Mouse (Mus musculus) heart, adult 2 months (tissue): Measurements from ENCODE around the gene Lin9. TPM values are rescaled to one million over a fixed set of nuclear protein-coding genes. Genes with fewer than 3 reads are reported as not detected.

ENCODE experiments used
- DNase-seq, 2 experiments: peaks; one replicate each; pipeline ENCODE4 v3.0.0; 2021
- H3K27ac ChIP-seq: fragments of 200-600 bp; 2 replicates; pipeline ENCODE4 v1.8.1; 2022
- H3K27me3 ChIP-seq: fragments of 200-500 bp; 2 replicates; pipeline ENCODE4 v1.6.1; 2012; ENCODE audit warnings: mild to moderate bottlenecking, low read length, inconsistent platforms, mixed read lengths; ENCODE audit not compliant: control insufficient read depth, insufficient read depth
- H3K36me3 ChIP-seq: fragments of 200-500 bp; 2 replicates; pipeline ENCODE4 v1.6.1; 2012; ENCODE audit warnings: low read length, inconsistent platforms; ENCODE audit not compliant: control insufficient read depth, insufficient read depth
- H3K4me1 ChIP-seq: fragments of 200-500 bp; 2 replicates; pipeline ENCODE4 v1.6.1; 2011; ENCODE audit warnings: low read length; ENCODE audit not compliant: control insufficient read depth, insufficient read depth
- H3K4me3 ChIP-seq: fragments of 200-600 bp; 2 replicates; pipeline ENCODE4 v1.8.1; 2022
- H3K79me2 ChIP-seq: fragments of 200-500 bp; replicated peaks from 2 replicates; pipeline ENCODE4 v1.6.1; 2012; ENCODE audit warnings: mild to moderate bottlenecking, inconsistent platforms, low read length, moderate library complexity, mixed read lengths; ENCODE audit not compliant: control insufficient read depth, insufficient read depth
- H3K9ac ChIP-seq: fragments of 200-500 bp; 2 replicates; pipeline ENCODE4 v1.6.1; 2012; ENCODE audit warnings: low read depth, mild to moderate bottlenecking, control low read depth, inconsistent platforms, low read length, mixed read lengths
- CTCF ChIP-seq: fragments of 200-600 bp; IDR thresholded peaks from 2 replicates; pipeline ENCODE4 v1.8.1; 2022; ENCODE audit warnings: antibody characterized with exemption, mild to moderate bottlenecking, moderate library complexity
- EP300 ChIP-seq: fragments of 200-500 bp; IDR thresholded peaks from 2 replicates; pipeline ENCODE4 v1.6.1; 2011; ENCODE audit warnings: low read depth, low read length, control low read depth; ENCODE audit not compliant: insufficient read depth
- POLR2A ChIP-seq: fragments of 200-500 bp; IDR thresholded peaks from 2 replicates; pipeline ENCODE4 v1.6.1; 2011; ENCODE audit warnings: mild to moderate bottlenecking, low read depth, low read length, control low read depth; ENCODE audit not compliant: insufficient read depth
- WGBS: fragments of 180-500 bp; shearing (Covaris S2); methylation state at CpG from one replicate; pipeline ENCODE4 v1.1.7; 2018; 5-methylcytosine and 5-hydroxymethylcytosine counted together
- intact Hi-C: fragments of 180-260 bp; cut with DNase I; formaldehyde crosslinking; loops from one replicate; pipeline ENCODE4 v1.15.1; 2025
- polyA plus RNA-seq: library from polyadenylated mRNA; depleted of rRNA; stranded (reverse); fragments of >200 nt; gene quantifications from 2 replicates; pipeline ENCODE4 v1.2.3, GENCODE M21; 2012; rRNA removed
- total RNA-seq, 2 experiments: library from RNA; stranded (reverse); gene quantifications; 2 replicates each; pipeline ENCODE4 v1.2.3; 2021

Gene Lin9
- total and polyA plus RNA-seq, 3 experiments, result 1.5 to 2.4 (median 2.2) TPM

DNA sequence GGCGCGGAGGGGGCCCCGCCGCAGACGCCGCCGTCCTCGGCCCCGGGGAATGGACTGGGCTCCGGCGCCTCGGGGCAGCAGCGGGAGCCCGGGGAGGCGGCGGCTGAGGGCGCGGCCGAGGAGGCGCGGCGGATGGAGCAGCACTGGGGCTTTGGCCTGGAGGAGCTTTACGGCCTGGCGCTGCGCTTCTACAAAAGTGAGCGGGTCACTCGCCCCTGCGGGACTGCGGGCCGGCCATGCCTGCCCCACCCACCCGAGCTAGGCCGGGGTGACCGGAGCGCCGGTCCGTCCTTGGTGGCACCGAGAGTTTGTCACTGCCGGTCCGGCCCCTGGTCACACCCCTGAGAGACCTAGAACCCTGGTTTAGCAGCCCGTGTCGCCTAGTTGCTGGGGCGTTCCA lies 85.2 kb downstream of the Lin9 start:
- peak overlapping the region; percentile 87 for H3K9ac ChIP-seq
- H3K4me3 ChIP-seq, result peak overlapping the region; percentile 76
- no peaks in the 10 kb centered on the region for H3K27me3 ChIP-seq
- WGBS, result under 1% methylated on average over 42 of the region's 42 CpGs
- peaks cover 12% of the 10 kb centered on the region for H3K4me1 ChIP-seq
- intact Hi-C loops, result loop anchor here (5.0 kb wide), 1 partner anchor 126 kb away; the partner anchor contains the start of gene Sde2
- peaks cover 5% of the 10 kb centered on the region; the same call in 1 of the 2 replicates for H3K79me2 ChIP-seq
- DNase-seq, result no peak
- TF ChIP-seq EP300, result no peak
- TF ChIP-seq POLR2A, result no peak
- no peak for TF ChIP-seq CTCF
- H3K36me3 ChIP-seq, result peaks cover 14% of the 10 kb centered on the region
- H3K27ac ChIP-seq, result peak overlapping the region; percentile 96

DNA sequence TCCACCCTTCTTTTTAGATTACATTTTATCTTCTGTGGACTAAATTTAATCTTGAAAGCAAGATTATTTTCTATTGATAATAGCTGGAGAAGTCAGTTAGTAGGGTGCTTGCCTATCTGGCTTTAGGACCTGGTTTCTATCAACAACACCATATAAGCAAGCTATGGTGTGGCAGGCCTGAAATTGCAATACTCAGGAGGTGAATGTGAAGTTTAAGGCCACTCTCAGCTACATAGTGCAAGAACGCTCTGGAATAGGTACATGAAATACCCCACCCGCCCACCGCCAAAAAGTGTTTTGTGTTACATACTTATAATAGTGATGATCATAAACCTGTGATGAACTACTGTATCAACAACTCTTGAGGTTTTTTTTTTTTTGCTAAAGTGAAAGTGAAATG lies 88.3 kb downstream of the Lin9 start:
- intact Hi-C loops, result loop anchor here (5.0 kb wide), 1 partner anchor 123 kb away; the partner anchor contains the start of gene Sde2
- Histone ChIP-seq H3K79me2 (peaks cover 5% of the 10 kb centered on the region; the same call in 1 of the 2 replicates), H3K27me3 (no peaks in the 10 kb centered on the region), H3K36me3 (peaks cover 14% of the 10 kb centered on the region), H3K4me3 (no peak overlapping the region), H3K27ac (no peak overlapping the region), H3K4me1 (peaks cover 12% of the 10 kb centered on the region), H3K9ac (no peak overlapping the region)
- TF ChIP-seq EP300 (no peak), POLR2A (no peak), CTCF (no peak)
- no peak for DNase-seq
- 84% methylated on average over 3 of the region's 3 CpGs for WGBS

Other genes with a start within 250 kb of the Lin9 start
- gene Stum, start 157.6 kb upstream of the Lin9 start, total RNA-seq, result 1 to 10 TPM; 2.0 to 2.8 TPM
- gene Stum, start 157.6 kb upstream of the Lin9 start, polyA plus RNA-seq, result 3.7 and 6.0 TPM in 2 replicates
- gene Parp1, start 72.2 kb upstream of the Lin9 start, total RNA-seq, result 10 to 100 TPM; 56.9 to 60.2 TPM
- gene Parp1, start 72.2 kb upstream of the Lin9 start, polyA plus RNA-seq, result 19.5 and 31.9 TPM in 2 replicates
- not detected for gene Mixl1, start 55.9 kb downstream of the Lin9 start, total RNA-seq
- gene Mixl1, start 55.9 kb downstream of the Lin9 start, polyA plus RNA-seq, result not detected in 2 replicates
- 10 to 100 TPM; 20.6 to 23.8 TPM for gene Acbd3, start 84.9 kb downstream of the Lin9 start, total RNA-seq
- 9.0 and 15.7 TPM in 2 replicates for gene Acbd3, start 84.9 kb downstream of the Lin9 start, polyA plus RNA-seq
- gene H3f3a, start 172.8 kb downstream of the Lin9 start, total RNA-seq, result 100 to 1,000 TPM; 405 to 430 TPM
- 258 and 363 TPM in 2 replicates for gene H3f3a, start 172.8 kb downstream of the Lin9 start, polyA plus RNA-seq
- gene Sde2, start 210.0 kb downstream of the Lin9 start, total RNA-seq, result 10 to 100 TPM; 11.7 to 12.1 TPM
- 5.0 and 9.8 TPM in 2 replicates for gene Sde2, start 210.0 kb downstream of the Lin9 start, polyA plus RNA-seq